Mouse (Mus musculus) small intestine, adult 2 months (tissue): Measurements from ENCODE around the gene Rpsa. TPM values are rescaled to one million over a fixed set of nuclear protein-coding genes. Genes with fewer than 3 reads are reported as not detected.

Experiments
- H3K27ac ChIP-seq: fragments of 200-500 bp; 2 replicates; pipeline ENCODE4 v1.5.1; 2012; ENCODE audit warnings: low read depth, low read length, control low read depth, inconsistent platforms; ENCODE audit not compliant: insufficient read depth
- H3K27me3 ChIP-seq: fragments of 200-500 bp; 2 replicates; pipeline ENCODE4 v1.6.1; 2012; ENCODE audit warnings: mild to moderate bottlenecking, moderate library complexity, low read length, inconsistent platforms; ENCODE audit not compliant: control insufficient read depth, insufficient read depth
- H3K36me3 ChIP-seq: fragments of 200-500 bp; 2 replicates; pipeline ENCODE4 v1.6.1; 2012; ENCODE audit warnings: mild to moderate bottlenecking, low read length, control low read depth, inconsistent platforms; ENCODE audit not compliant: control insufficient read depth, insufficient read depth
- H3K4me1 ChIP-seq: fragments of 200-500 bp; 2 replicates; pipeline ENCODE4 v1.6.1; 2012; ENCODE audit warnings: low read length, inconsistent platforms, mixed read lengths; ENCODE audit not compliant: control insufficient read depth, insufficient read depth, insufficient read length
- H3K4me3 ChIP-seq: fragments of 200-500 bp; 2 replicates; pipeline ENCODE4 v1.5.1; 2012; ENCODE audit warnings: low read depth, mild to moderate bottlenecking, control low read depth, inconsistent platforms, low read length, moderate library complexity
- CTCF ChIP-seq: fragments of 200-500 bp; IDR thresholded peaks from 2 replicates; pipeline ENCODE4 v1.5.1; 2012; ENCODE audit warnings: low read depth, mild to moderate bottlenecking, control low read depth, inconsistent platforms, low read length, moderate library complexity, mixed read lengths; ENCODE audit not compliant: insufficient replicate concordance, insufficient read length; ENCODE audit errors: extremely low read depth
- POLR2A ChIP-seq: fragments of 200-500 bp; IDR thresholded peaks from 2 replicates; pipeline ENCODE4 v1.6.1; 2012; ENCODE audit warnings: low read depth, mild to moderate bottlenecking, control low read depth, inconsistent platforms, low read length, moderate library complexity
- WGBS: fragments of 180-500 bp; shearing (Covaris S2); methylation state at CpG from one replicate; pipeline ENCODE4 v1.1.7; 2018; 5-methylcytosine and 5-hydroxymethylcytosine counted together
- polyA plus RNA-seq: library from polyadenylated mRNA; depleted of rRNA; stranded (reverse); fragments of >200 nt; gene quantifications from 2 replicates; pipeline ENCODE4 v1.2.3, GENCODE M21; 2012

Rpsa gene
- polyA plus RNA-seq, 1 experiment: 2,329 TPM

- Histone ChIP-seq H3K4me1 (peaks cover 9% of the 10 kb centered on the region; the same call in 1 of the 2 replicates), H3K27me3 (no peaks in the 10 kb centered on the region), H3K27ac (no peak overlapping the region), H3K4me3 (peak overlapping the region; percentile 1; the same call in 1 of the 2 replicates), H3K36me3 (peaks cover 24% of the 10 kb centered on the region)
- WGBS: 37% methylated on average over 10 of the region's 10 CpGs
- TF ChIP-seq CTCF (no peak), POLR2A (no peak)
Observed at GRCm38 (mm10) chr9:120129276-120129675, 1.8 kb downstream of the Rpsa start.

GRCm38 (mm10) chr9:120131784-120132288 is 4.3 kb downstream of the Rpsa start:
- H3K4me1 ChIP-seq: peaks cover 9% of the 10 kb centered on the region; the same call in 1 of the 2 replicates
- no peaks in the 10 kb centered on the region for H3K27me3 ChIP-seq
- no peak overlapping the region for H3K4me3 ChIP-seq
- H3K27ac ChIP-seq: no peak overlapping the region
- WGBS: 80% methylated on average over 3 of the region's 3 CpGs
- peaks cover 24% of the 10 kb centered on the region for H3K36me3 ChIP-seq
- TF ChIP-seq CTCF (no peak), POLR2A (no peak)

GRCm38 (mm10) chr9:120132980-120133754 is 5.7 kb downstream of the Rpsa start:
- no peak for TF ChIP-seq CTCF
- TF ChIP-seq POLR2A: no peak
- 44% methylated on average over 8 of the region's 8 CpGs for whole genome bisulfite sequencing

DNA sequence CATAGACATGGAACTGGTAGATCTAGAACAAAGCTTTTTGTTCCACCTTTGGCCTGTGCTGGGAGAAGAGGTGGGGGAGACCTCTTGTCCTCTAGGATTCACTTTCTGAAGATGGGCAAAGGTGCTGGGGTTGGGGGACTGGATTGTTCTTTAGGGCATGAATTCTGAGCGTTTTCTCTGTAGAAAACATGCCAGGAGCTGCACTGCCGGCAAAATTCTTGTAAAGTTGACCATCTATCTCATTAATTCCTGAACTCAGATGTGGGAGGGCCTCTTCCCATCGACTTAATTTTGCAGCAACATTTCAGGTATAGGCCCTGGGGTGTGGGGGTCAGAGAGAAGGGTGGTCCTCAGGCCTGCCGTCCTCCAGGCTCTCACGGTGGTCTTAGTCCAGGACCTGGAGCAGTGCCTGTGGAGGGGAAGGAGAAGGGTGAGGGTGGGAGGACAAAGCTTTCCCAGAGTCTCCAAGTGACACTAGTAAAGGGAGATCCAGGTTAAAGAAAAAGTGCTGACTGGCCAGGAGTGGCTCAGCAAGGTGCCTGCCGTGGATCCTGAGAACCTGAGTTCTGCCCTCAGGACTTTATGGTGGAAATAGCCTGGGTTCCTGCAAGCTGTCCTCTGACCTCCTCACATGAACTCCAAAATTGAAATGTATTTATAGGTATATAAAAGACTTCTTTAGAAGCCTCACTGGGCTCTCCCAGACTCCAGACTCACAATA is 6.4 kb downstream of the Rpsa start:
- Histone ChIP-seq H3K27ac (no peak overlapping the region), H3K4me3 (no peak overlapping the region), H3K36me3 (peaks cover 22% of the 10 kb centered on the region), H3K27me3 (no peaks in the 10 kb centered on the region), H3K4me1 (peaks cover 4% of the 10 kb centered on the region; the same call in 1 of the 2 replicates)
- TF ChIP-seq CTCF: no peak
- TF ChIP-seq POLR2A: no peak
- 42% methylated on average over 6 of the region's 6 CpGs for WGBS

More at GRCm38 (mm10) chr9:120132980-120133754, 5.7 kb downstream of the Rpsa start:
- Histone ChIP-seq H3K27me3 (no peaks in the 10 kb centered on the region), H3K4me1 (peaks cover 9% of the 10 kb centered on the region; the same call in 1 of the 2 replicates), H3K4me3 (no peak overlapping the region), H3K36me3 (peaks cover 24% of the 10 kb centered on the region), H3K27ac (no peak overlapping the region)

DNA sequence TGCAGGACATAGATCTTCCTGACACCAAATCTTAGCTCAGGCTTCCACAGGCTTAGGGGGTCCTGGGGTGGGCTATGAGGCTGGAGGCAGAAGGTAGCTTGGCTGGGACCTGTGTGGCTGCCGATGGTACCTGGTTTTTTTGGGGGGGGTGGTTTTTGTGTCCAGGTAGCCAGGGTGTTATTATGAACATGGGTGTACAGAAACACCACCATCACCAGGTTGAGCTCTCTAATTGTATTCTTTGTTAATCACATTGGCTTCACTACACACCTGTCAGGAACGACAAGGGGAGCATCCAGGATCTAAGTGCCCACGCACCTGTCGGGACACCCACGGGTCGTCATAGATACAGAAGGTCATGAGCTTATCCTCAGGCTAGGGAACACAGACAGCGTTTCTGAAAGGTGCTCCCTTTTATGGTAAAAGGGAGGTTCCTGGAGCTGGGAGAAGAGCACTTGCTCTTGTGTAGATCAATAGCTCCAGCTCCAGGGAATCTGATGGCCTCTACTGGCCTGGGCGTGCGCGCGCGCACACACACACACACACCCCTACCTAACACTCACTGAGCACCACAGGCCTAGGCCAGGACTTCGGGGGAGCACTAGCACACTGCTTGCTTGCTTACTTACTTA is 7.2 kb downstream of the Rpsa start:
- TF ChIP-seq CTCF (no peak), POLR2A (no peak)
- Histone ChIP-seq H3K27ac (no peak overlapping the region), H3K27me3 (no peaks in the 10 kb centered on the region), H3K36me3 (peaks cover 17% of the 10 kb centered on the region), H3K4me3 (no peak overlapping the region), H3K4me1 (no peaks in the 10 kb centered on the region)
- 61% methylated on average over 13 of the region's 13 CpGs for WGBS

- Histone ChIP-seq H3K4me1 (no peaks in the 10 kb centered on the region), H3K27ac (no peak overlapping the region), H3K36me3 (peaks cover 11% of the 10 kb centered on the region), H3K4me3 (no peak overlapping the region), H3K27me3 (no peaks in the 10 kb centered on the region)
- TF ChIP-seq CTCF: no peak
- WGBS: 90% methylated on average over 11 of the region's 11 CpGs
Observed at GRCm38 (mm10) chr9:120135454-120135853, 8.0 kb downstream of the Rpsa start.
